ENCODE assay signal across 8 mouse cellular contexts in genomic region chr15:41325633-41326252, GRCm38 (mm10).
DNase-seq lines count a peak whose midpoint lies in the region; ATAC-seq and TF ChIP-seq lines count a peak whose summit lies in the region.

No protein-coding gene starts in this region.

- no peak overlapping the region for H3K4me2 ChIP-seq in heart, embryonic 11.5 days
- no peak overlapping the region for H3K4me2 ChIP-seq in liver, postnatal 0 days (ENCODE audit: low read depth, low read length)

- DNase-seq in heart, adult 18-20 months: peak; percentile 20 to 54
- peak; percentile 71 for DNase-seq in A20 (ENCODE audit: low read depth, low spot score)
- peak; percentile 30 for DNase-seq in brain, embryonic 18.5 days (ENCODE audit: low read depth, low spot score)
- DNase-seq in forebrain, embryonic 10.5 days (ENCODE audit: extremely low spot score, low spot score): peak; percentile 21
- peak; percentile 65 for DNase-seq in kidney, adult 9 months
- peak; percentile 27 for DNase-seq in liver, postnatal 0 days
- DNase-seq in right cerebral cortex, postnatal 4 days: peak; percentile 63

- H3K27ac ChIP-seq in heart, embryonic 11.5 days (ENCODE audit: low read depth, low read length): no peak overlapping the region
- H3K27ac ChIP-seq in forebrain, embryonic 10.5 days: no peak overlapping the region
- H3K27ac ChIP-seq in liver, postnatal 0 days (ENCODE audit: low read depth): no peak overlapping the region

- TF ChIP-seq EP300 in liver, postnatal 0 days (IDR thresholded peaks at IDR 0.05; ENCODE audit: low read depth): no peak

- TF ChIP-seq CTCF in liver, postnatal 0 days (IDR thresholded peaks at IDR 0.05; ENCODE audit: low read depth): peak; percentile 69

- no peaks in the 10 kb centered on the region for H3K9me3 ChIP-seq in heart, embryonic 11.5 days (replicated peaks; ENCODE audit: control insufficient read depth, low read length)
- no peaks in the 10 kb centered on the region for H3K9me3 ChIP-seq in forebrain, embryonic 10.5 days
- H3K9me3 ChIP-seq in liver, postnatal 0 days (ENCODE audit: low read length): no peaks in the 10 kb centered on the region

- 21% methylated on average over 7 of the region's 7 CpGs for WGBS in heart, embryonic 11.5 days (ENCODE audit: insufficient replicate concordance)
- WGBS in forebrain, embryonic 10.5 days: 29% methylated on average over 7 of the region's 7 CpGs
- WGBS in liver, postnatal 0 days (ENCODE audit: insufficient replicate concordance): 14% methylated on average over 7 of the region's 7 CpGs

- no peaks in the 10 kb centered on the region for H3K27me3 ChIP-seq in heart, embryonic 11.5 days (ENCODE audit: control insufficient read depth, insufficient read depth, low read length)
- H3K27me3 ChIP-seq in forebrain, embryonic 10.5 days (ENCODE audit: poor library complexity, severe bottlenecking): no peaks in the 10 kb centered on the region
- no peaks in the 10 kb centered on the region for H3K27me3 ChIP-seq in liver, postnatal 0 days (ENCODE audit: insufficient read depth, low read length)

- ATAC-seq in heart, embryonic 11.5 days (replicated peaks; ENCODE audit: insufficient number of reproducible peaks, low FRiP score, low TSS enrichment): no peak
- ATAC-seq in liver, postnatal 0 days: no peak

- H3K4me3 ChIP-seq in heart, embryonic 11.5 days (ENCODE audit: low read depth, low read length): no peak overlapping the region
- no peak overlapping the region for H3K4me3 ChIP-seq in forebrain, embryonic 10.5 days
- H3K4me3 ChIP-seq in liver, postnatal 0 days (ENCODE audit: low read depth, low read length): no peak overlapping the region

- no peak overlapping the region for H3K9ac ChIP-seq in heart, embryonic 11.5 days (ENCODE audit: low read depth, low read length)
- no peak overlapping the region for H3K9ac ChIP-seq in liver, postnatal 0 days (replicated peaks)

- H3K36me3 ChIP-seq in heart, embryonic 11.5 days (ENCODE audit: control insufficient read depth, insufficient read depth, low read length): no peaks in the 10 kb centered on the region
- H3K36me3 ChIP-seq in forebrain, embryonic 10.5 days (replicated peaks): no peaks in the 10 kb centered on the region
- H3K36me3 ChIP-seq in liver, postnatal 0 days (replicated peaks; ENCODE audit: insufficient read depth, low read length): no peaks in the 10 kb centered on the region

- H3K4me1 ChIP-seq in heart, embryonic 11.5 days (ENCODE audit: control insufficient read depth, insufficient read depth, low read length): no peaks in the 10 kb centered on the region
- H3K4me1 ChIP-seq in forebrain, embryonic 10.5 days: no peaks in the 10 kb centered on the region
- H3K4me1 ChIP-seq in liver, postnatal 0 days (ENCODE audit: insufficient read depth): no peaks in the 10 kb centered on the region

Comparison
In these comparisons a context has a peak if more than half of its experiments do, and no peak if none do; other contexts are left out.
1. DNase-seq: peak in every context shown above with its lines; median percentile 71 in A20; 65 in kidney, adult 9 months; 63 in right cerebral cortex, postnatal 4 days; 37 in heart, adult 18-20 months; 30 in brain, embryonic 18.5 days; 27 in liver, postnatal 0 days; 21 in forebrain, embryonic 10.5 days.